ENCODE assay signal across 10 mouse cellular contexts in the genomic region with DNA sequence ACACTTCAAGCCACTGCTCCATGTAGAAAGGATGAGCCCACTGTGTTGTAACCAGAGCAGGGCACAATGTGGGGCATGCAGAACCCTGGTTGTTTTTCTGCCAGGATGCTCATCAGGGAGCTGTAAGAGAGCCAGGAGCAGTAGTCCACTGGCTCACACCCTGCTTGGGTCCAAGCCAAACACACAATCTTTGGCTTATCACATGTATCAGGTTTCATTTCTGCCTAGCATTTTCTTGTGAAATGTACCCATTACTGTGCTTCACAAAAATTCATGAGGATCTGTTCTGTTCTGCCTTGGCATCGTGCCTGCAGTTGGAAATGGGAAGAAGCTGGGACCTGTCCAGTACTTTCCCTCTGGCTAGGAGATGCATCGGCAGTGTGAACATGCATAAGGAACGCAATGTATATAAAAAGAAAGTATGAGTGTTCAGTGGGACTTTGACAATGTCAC.
DNase-seq lines count a peak whose midpoint lies in the region; ATAC-seq lines count a peak whose summit lies in the region.
"Had no signal": no experiment of that assay in that cellular context is flagged by ENCODE, and none has a peak within 500 bp of the region (broad histone marks: within the 10 kb centered on the region; RNA-seq: fewer than 3 reads in every experiment).

No protein-coding gene starts in this region.

- no peak overlapping the region for H3K27ac ChIP-seq in heart, embryonic 11.5 days (ENCODE audit: low read depth, low read length)
- H3K27ac ChIP-seq in kidney, embryonic 15.5 days = no peak overlapping the region
- H3K27ac ChIP-seq: embryonic facial prominence, embryonic 13.5 days had no signal

- peak; percentile 2 to 14 for DNase-seq in heart, postnatal 10 days
- peak; percentile 21 for DNase-seq in adrenal gland, postnatal 14 days
- peak; percentile 11 for DNase-seq in fat pad, adult 2 months (ENCODE audit: extremely low read depth, low read depth, low spot score)
- DNase-seq in left cerebral cortex, postnatal 14 days (ENCODE audit: low spot score in 2 of 2) = peak; percentile 15 to 49
- DNase-seq in yolk sac, embryonic 10.5 days (ENCODE audit: low spot score) = peak; percentile 2
- DNase-seq in retina, postnatal 1 day = no peak

- WGBS in heart, embryonic 11.5 days (ENCODE audit: insufficient replicate concordance) = 73% methylated on average over 3 of the region's 3 CpGs
- 87% methylated on average over 3 of the region's 3 CpGs for WGBS in kidney, embryonic 15.5 days

- no peak overlapping the region for H3K4me3 ChIP-seq in heart, embryonic 11.5 days (ENCODE audit: low read depth, low read length)
- no peak overlapping the region for H3K4me3 ChIP-seq in kidney, embryonic 15.5 days (replicated peaks)
- H3K4me3 ChIP-seq: embryonic facial prominence, embryonic 13.5 days had no signal

- no peaks in the 10 kb centered on the region for H3K4me1 ChIP-seq in heart, embryonic 11.5 days (ENCODE audit: control insufficient read depth, insufficient read depth, low read length)
- H3K4me1 ChIP-seq in kidney, embryonic 15.5 days = no peaks in the 10 kb centered on the region
- H3K4me1 ChIP-seq: embryonic facial prominence, embryonic 13.5 days had no signal

- H3K4me2 ChIP-seq in heart, embryonic 11.5 days = no peak overlapping the region
- H3K4me2 ChIP-seq in kidney, embryonic 15.5 days = no peak overlapping the region
- H3K4me2 ChIP-seq: embryonic facial prominence, embryonic 13.5 days had no signal

- intact Hi-C loops in heart, postnatal 10 days (cut with DNase I) = no loop called here
- intact Hi-C loops in left cerebral cortex, postnatal 14 days (cut with DNase I) = no loop called here

- H3K9me3 ChIP-seq in heart, embryonic 11.5 days (replicated peaks; ENCODE audit: control insufficient read depth, low read length) = no peaks in the 10 kb centered on the region
- H3K9me3 ChIP-seq in kidney, embryonic 15.5 days (replicated peaks) = no peaks in the 10 kb centered on the region
- H3K9me3 ChIP-seq: embryonic facial prominence, embryonic 13.5 days had no signal

- ATAC-seq in heart, embryonic 11.5 days (replicated peaks; ENCODE audit: insufficient number of reproducible peaks, low FRiP score, low TSS enrichment) = no peak
- ATAC-seq in kidney, embryonic 15.5 days (replicated peaks; ENCODE audit: low FRiP score) = no peak

- no peaks in the 10 kb centered on the region for H3K36me3 ChIP-seq in heart, embryonic 11.5 days (ENCODE audit: control insufficient read depth, insufficient read depth, low read length)
- no peaks in the 10 kb centered on the region for H3K36me3 ChIP-seq in kidney, embryonic 15.5 days
- H3K36me3 ChIP-seq: embryonic facial prominence, embryonic 13.5 days; G1E had no signal

- no peak overlapping the region for H3K9ac ChIP-seq in heart, embryonic 11.5 days (ENCODE audit: low read depth, low read length)
- no peak overlapping the region for H3K9ac ChIP-seq in kidney, embryonic 15.5 days
- H3K9ac ChIP-seq: embryonic facial prominence, embryonic 13.5 days had no signal

- no peaks in the 10 kb centered on the region for H3K27me3 ChIP-seq in heart, embryonic 11.5 days (ENCODE audit: control insufficient read depth, insufficient read depth, low read length)
- H3K27me3 ChIP-seq in kidney, embryonic 15.5 days = no peaks in the 10 kb centered on the region
- H3K27me3 ChIP-seq: embryonic facial prominence, embryonic 13.5 days had no signal
